Mouse (Mus musculus) CH12.LX (cell line): ENCODE measurements at regions not wholly inside any gene's neighbourhood (a gene's known extent, or its start where the extent isn't known, plus 50 kb on each side); places are given as distances from the start of the nearest gene placed in this dataset.

Experiments used
- DNase-seq: peaks from one replicate; pipeline ENCODE4 v3.0.0-alpha.2; 2013; ENCODE audit errors: extremely low read depth
- H3K27ac ChIP-seq: 2 replicates; pipeline ENCODE4 v1.5.1; 2012; ENCODE audit warnings: low read depth, mild to moderate bottlenecking, control low read depth, moderate library complexity; ENCODE audit not compliant: insufficient read depth
- H3K27me3 ChIP-seq: replicated peaks from 2 replicates; pipeline ENCODE3; 2012; ENCODE audit warnings: inconsistent platforms
- H3K36me3 ChIP-seq, 2 experiments: replicated peaks in 1 of 2; 2 replicates each; pipeline versions ENCODE3 to v1.6.1; 2012; ENCODE audit warnings: inconsistent platforms in 1 of 2, low read length in 1 of 2, mild to moderate bottlenecking in 1 of 2, mixed read lengths in 1 of 2, moderate library complexity in 1 of 2; ENCODE audit not compliant: control insufficient read depth in 1 of 2, insufficient read depth in 1 of 2
- H3K4me1 ChIP-seq, 2 experiments: 2 replicates each; pipeline ENCODE4 v1.6.1; 2012; ENCODE audit warnings: inconsistent platforms in 1 of 2, moderate library complexity in 1 of 2; ENCODE audit not compliant: insufficient read depth in 2 of 2, control insufficient read depth in 1 of 2
- H3K4me2 ChIP-seq: 2 replicates; pipeline ENCODE4 v1.6.1; 2012; ENCODE audit warnings: low read depth, mild to moderate bottlenecking, control low read depth; ENCODE audit not compliant: poor library complexity, insufficient read depth, severe bottlenecking
- H3K4me3 ChIP-seq, 3 experiments: fragments of 150-350 bp in 1 of 3; sonication (generic) in 1 of 3; replicated peaks in 1 of 3; 2 replicates each; pipeline versions ENCODE3 to v1.5.1; 2011 to 2012; ENCODE audit warnings: low read depth in 2 of 3, low read length in 2 of 3, mild to moderate bottlenecking in 2 of 3, moderate library complexity in 2 of 3, control low read depth in 1 of 3, improper control_type of control experiment in 1 of 3, inconsistent platforms in 1 of 3, mixed read lengths in 1 of 3; ENCODE audit not compliant: poor library complexity in 1 of 3
- H3K79me2 ChIP-seq: replicated peaks from 2 replicates; pipeline ENCODE4 v1.6.1; 2012; ENCODE audit warnings: mild to moderate bottlenecking, moderate library complexity; ENCODE audit not compliant: control insufficient read depth, poor library complexity, insufficient read depth, severe bottlenecking; ENCODE audit errors: extremely low read depth
- H3K9ac ChIP-seq: 2 replicates; pipeline ENCODE4 v1.6.1; 2012; ENCODE audit warnings: low read depth, mild to moderate bottlenecking, control low read depth, moderate library complexity; ENCODE audit not compliant: insufficient read depth
- H3K9me3 ChIP-seq: replicated peaks from 2 replicates; pipeline ENCODE3; 2012; ENCODE audit warnings: low read length, inconsistent platforms, mixed read lengths
- BHLHE40 ChIP-seq: IDR thresholded peaks from 2 replicates; pipeline ENCODE4 v1.6.1; 2011; ENCODE audit warnings: mild to moderate bottlenecking, low read depth, low read length, improper control_type of control experiment
- CHD1 ChIP-seq: IDR thresholded peaks from 2 replicates; pipeline ENCODE4 v1.6.1; 2012; ENCODE audit warnings: low read depth, low read length, improper control_type of control experiment, inconsistent platforms
- CHD2 ChIP-seq: IDR thresholded peaks from 2 replicates; pipeline ENCODE4 v1.6.1; 2011; ENCODE audit warnings: low read length, improper control_type of control experiment
- CTCF ChIP-seq, 2 experiments: IDR thresholded peaks in 1 of 2; conservative IDR thresholded peaks in 1 of 2; 2 replicates each; pipeline ENCODE4 v1.5.1; 2011 to 2012; ENCODE audit warnings: low read depth in 2 of 2, low read length in 2 of 2, improper control_type of control experiment in 1 of 2, inconsistent platforms in 1 of 2, mild to moderate bottlenecking in 1 of 2, moderate library complexity in 1 of 2
- E2F4 ChIP-seq: IDR thresholded peaks from 2 replicates; pipeline ENCODE4 v1.6.1; 2011; ENCODE audit warnings: low read depth, low read length, improper control_type of control experiment; ENCODE audit not compliant: insufficient replicate concordance
- EP300 ChIP-seq: IDR thresholded peaks from 2 replicates; pipeline ENCODE4 v1.6.1; 2011; ENCODE audit warnings: low read length, improper control_type of control experiment
- ETS1 ChIP-seq: conservative IDR thresholded peaks from 2 replicates; pipeline ENCODE4 v1.6.1; 2012; ENCODE audit warnings: low read depth, mild to moderate bottlenecking, inconsistent platforms, low read length, improper control_type of control experiment, moderate library complexity
- GABPA ChIP-seq: IDR thresholded peaks from 2 replicates; pipeline ENCODE4 v1.6.1; 2012; ENCODE audit warnings: low read depth, low read length, improper control_type of control experiment, inconsistent platforms; ENCODE audit not compliant: insufficient replicate concordance
- HCFC1 ChIP-seq: IDR thresholded peaks from 2 replicates; pipeline ENCODE4 v1.6.1; 2012; ENCODE audit warnings: low read depth, mild to moderate bottlenecking, inconsistent platforms, low read length, improper control_type of control experiment
- JUN ChIP-seq: IDR thresholded peaks from 2 replicates; pipeline ENCODE4 v1.6.1; 2011; ENCODE audit warnings: low read depth, mild to moderate bottlenecking, low read length, improper control_type of control experiment, moderate library complexity; ENCODE audit not compliant: insufficient read depth
- JUND ChIP-seq: conservative IDR thresholded peaks from 2 replicates; pipeline ENCODE4 v1.6.1; 2011; ENCODE audit warnings: low read depth, low read length, improper control_type of control experiment
- MAX ChIP-seq: IDR thresholded peaks from 2 replicates; pipeline ENCODE4 v1.6.1; 2011; ENCODE audit warnings: low read length, improper control_type of control experiment
- MEF2A ChIP-seq: IDR thresholded peaks from 2 replicates; pipeline ENCODE4 v1.6.1; 2014; ENCODE audit warnings: low read depth, mild to moderate bottlenecking, inconsistent platforms, low read length, improper control_type of control experiment, borderline replicate concordance
- MXI1 ChIP-seq: IDR thresholded peaks from 2 replicates; pipeline ENCODE4 v1.6.1; 2011; ENCODE audit warnings: mild to moderate bottlenecking, low read depth, low read length, improper control_type of control experiment
- MYC ChIP-seq: IDR thresholded peaks from 2 replicates; pipeline ENCODE4 v1.6.1; 2011; ENCODE audit warnings: low read depth, mild to moderate bottlenecking, improper control_type of control experiment, low read length
- NRF1 ChIP-seq: IDR thresholded peaks from 2 replicates; pipeline ENCODE4 v1.6.1; 2014; ENCODE audit warnings: low read depth, mild to moderate bottlenecking, inconsistent platforms, low read length, improper control_type of control experiment, moderate library complexity
- PAX5 ChIP-seq: IDR thresholded peaks from 2 replicates; pipeline ENCODE4 v1.6.1; 2012; ENCODE audit warnings: low read length, inconsistent platforms, mixed read lengths
- POLR2AphosphoS2 ChIP-seq: IDR thresholded peaks from 2 replicates; pipeline ENCODE4 v1.6.1; 2011; ENCODE audit warnings: low read depth, low read length, improper control_type of control experiment
- RAD21 ChIP-seq: IDR thresholded peaks from 2 replicates; pipeline ENCODE4 v1.6.1; 2011; ENCODE audit warnings: low read depth, mild to moderate bottlenecking, low read length, improper control_type of control experiment, moderate library complexity
- RCOR1 ChIP-seq: conservative IDR thresholded peaks from 2 replicates; pipeline ENCODE4 v1.6.1; 2012; ENCODE audit warnings: low read depth, mild to moderate bottlenecking, inconsistent platforms, low read length, improper control_type of control experiment
- SIN3A ChIP-seq: IDR thresholded peaks from 2 replicates; pipeline ENCODE4 v1.6.1; 2012; ENCODE audit warnings: low read length, improper control_type of control experiment, inconsistent platforms
- TBP ChIP-seq: conservative IDR thresholded peaks from 2 replicates; pipeline ENCODE4 v1.6.1; 2011; ENCODE audit warnings: low read depth, low read length, improper control_type of control experiment
- TCF12 ChIP-seq: IDR thresholded peaks from 2 replicates; pipeline ENCODE4 v1.6.1; 2014; ENCODE audit warnings: low read depth, mild to moderate bottlenecking, inconsistent platforms, low read length, improper control_type of control experiment
- UBTF ChIP-seq: IDR thresholded peaks from 2 replicates; pipeline ENCODE4 v1.6.1; 2012; ENCODE audit warnings: low read depth, mild to moderate bottlenecking, inconsistent platforms, low read length, improper control_type of control experiment, moderate library complexity
- USF2 ChIP-seq: conservative IDR thresholded peaks from 2 replicates; pipeline ENCODE4 v1.6.1; 2011; ENCODE audit warnings: low read depth, low read length, improper control_type of control experiment
- ZC3H11A ChIP-seq: IDR thresholded peaks from 2 replicates; pipeline ENCODE4 v1.6.1; 2012; ENCODE audit warnings: low read depth, mild to moderate bottlenecking, inconsistent platforms, low read length, improper control_type of control experiment
- ZKSCAN1 ChIP-seq: IDR thresholded peaks from 2 replicates; pipeline ENCODE4 v1.6.1; 2012; ENCODE audit warnings: low read depth, inconsistent platforms, low read length, improper control_type of control experiment, borderline replicate concordance
- ZMIZ1 ChIP-seq: IDR thresholded peaks from 2 replicates; pipeline ENCODE4 v1.6.1; 2012; ENCODE audit warnings: low read depth, mild to moderate bottlenecking, inconsistent platforms, low read length, improper control_type of control experiment
- ZNF384 ChIP-seq: IDR thresholded peaks from 2 replicates; pipeline ENCODE4 v1.6.1; 2012; ENCODE audit warnings: low read depth, low read length, improper control_type of control experiment, inconsistent platforms
- dilution Hi-C: fragments of 300-500 bp; cut with MboI; formaldehyde crosslinking; loops from 2 replicates; pipeline ENCODE4 v1.14.3; 2020; ENCODE audit warnings: low sequenced_read_pairs; ENCODE audit not compliant: extremely low pct_unique_long_range_greater_than_20kb, extremely low pct_ligation_motif_present
- in situ Hi-C: fragments of 300-500 bp; cut with MboI; formaldehyde crosslinking; loops from 3 replicates; pipeline ENCODE4 v1.14.3; 2019; ENCODE audit warnings: low sequenced_read_pairs, low pct_ligation_motif_present, low pct_unique_long_range_greater_than_20kb, mixed read lengths

DNA sequence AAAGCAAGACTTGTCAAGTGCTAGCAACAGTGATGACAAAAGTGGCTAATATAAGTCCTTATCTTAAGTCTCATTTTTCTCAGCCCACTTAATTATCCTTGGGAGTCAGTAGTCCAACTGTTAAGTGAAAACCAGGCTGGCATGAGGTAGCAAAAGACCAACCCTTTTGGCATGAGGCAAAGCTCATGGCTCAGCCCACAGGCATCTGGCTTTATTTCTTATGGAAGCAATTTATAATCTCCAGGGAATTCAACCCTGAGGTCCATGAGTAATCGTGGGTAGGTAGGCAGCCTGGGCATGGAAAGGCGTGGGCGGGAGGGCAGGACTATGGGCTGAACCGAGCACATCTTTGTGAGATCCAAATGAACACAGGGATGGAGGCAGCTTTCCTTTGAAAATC is 950.4 kb downstream of the Ttll7 start:
- H3K4me2 ChIP-seq = no peak overlapping the region
- H3K27ac ChIP-seq = no peak overlapping the region
- no peaks in the 10 kb centered on the region for H3K79me2 ChIP-seq
- no peaks in the 10 kb centered on the region for H3K27me3 ChIP-seq
- H3K36me3 ChIP-seq = no peaks in the 10 kb centered on the region
- H3K4me3 ChIP-seq = no peak overlapping the region
- no peaks in the 10 kb centered on the region for H3K4me1 ChIP-seq
- in situ Hi-C loops (no loop called here), dilution Hi-C loops (no loop called here)
- no peak for DNase-seq
- H3K9me3 ChIP-seq = no peaks in the 10 kb centered on the region
- no peak overlapping the region for H3K9ac ChIP-seq
- TF ChIP-seq JUND (no peak), PAX5 (no peak), ZKSCAN1 (no peak), CTCF (conservative IDR thresholded peaks at IDR 0.05 in 1 of 2, IDR thresholded peaks at IDR 0.05 in 1 of 2; ENCODE audit: low read depth in 2 of 2, low read length in 2 of 2) (no peak), TCF12 (no peak), BHLHE40 (no peak), MXI1 (no peak), ZMIZ1 (no peak), GABPA (no peak), TBP (no peak), ZC3H11A (no peak), MYC (no peak), POLR2AphosphoS2 (no peak), ZNF384 (no peak), HCFC1 (no peak), MAX (no peak), USF2 (no peak), E2F4 (no peak), MEF2A (no peak), JUN (no peak)

DNA sequence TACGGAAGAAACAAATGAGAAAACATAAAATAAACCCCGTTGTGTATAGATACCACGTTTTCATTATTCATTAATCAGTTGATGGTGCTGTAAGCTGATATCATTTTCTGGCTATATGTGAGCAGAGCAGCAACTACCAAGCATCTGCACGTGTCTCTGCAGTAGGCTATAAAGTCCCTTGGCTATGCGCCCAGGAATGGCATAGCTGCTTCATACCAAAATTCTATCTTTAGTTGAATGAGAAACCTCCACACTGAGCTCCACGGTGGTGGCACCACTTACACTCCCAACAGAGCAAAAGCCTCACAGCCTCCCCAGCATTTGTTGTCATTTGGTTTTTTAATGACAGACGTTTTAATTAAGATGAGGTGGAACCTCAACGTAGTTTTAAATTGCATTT is 944.4 kb downstream of the Ttll7 start:
- no peaks in the 10 kb centered on the region for H3K9me3 ChIP-seq

More for the DNA sequence above, 944.4 kb downstream of the Ttll7 start:
- H3K27ac ChIP-seq = no peak overlapping the region
- no peak overlapping the region for H3K4me2 ChIP-seq
- TF ChIP-seq POLR2AphosphoS2 = no peak
- TF ChIP-seq ZNF384 = no peak
- no peak for TF ChIP-seq RAD21
- TF ChIP-seq RCOR1 = no peak
- no peak for TF ChIP-seq CHD1
- no peak for TF ChIP-seq CHD2
- no peak for TF ChIP-seq BHLHE40
- TF ChIP-seq SIN3A = no peak
- TF ChIP-seq ETS1 = no peak
- no peak for TF ChIP-seq MYC
- no peak for TF ChIP-seq E2F4
- no peak for TF ChIP-seq TBP
- no peak for TF ChIP-seq MXI1
- TF ChIP-seq NRF1 = no peak
- no peak for TF ChIP-seq JUN
- no peak for TF ChIP-seq EP300
- TF ChIP-seq JUND = no peak
- no peak for TF ChIP-seq UBTF
- no peak for TF ChIP-seq ZC3H11A
- in situ Hi-C loops (no loop called here), dilution Hi-C loops (no loop called here)
- no peaks in the 10 kb centered on the region for H3K27me3 ChIP-seq
- no peak overlapping the region for H3K4me3 ChIP-seq
- no peaks in the 10 kb centered on the region for H3K36me3 ChIP-seq
- no peak overlapping the region for H3K9ac ChIP-seq
- DNase-seq = no peak
- no peaks in the 10 kb centered on the region for H3K79me2 ChIP-seq
- H3K4me1 ChIP-seq = no peaks in the 10 kb centered on the region
